Mouse (Mus musculus) stomach, embryonic 16.5 days (tissue): ENCODE measurements around the gene Nek7. TPM values are rescaled to one million over a fixed set of nuclear protein-coding genes. Genes with fewer than 3 reads are reported as not detected.

Source experiments
- ATAC-seq: fragments of 200-750 bp; cut with Nextera tagmentation; 2 replicates; pipeline ENCODE4 v1.8.0; 2017; ENCODE audit warnings: moderate number of reproducible peaks, moderate TSS enrichment; ENCODE audit not compliant: insufficient read depth, low FRiP score
- H3K27ac ChIP-seq: fragments of 300-500 bp; sonication (generic); 2 replicates; pipeline ENCODE4 v1.5.1; 2014; ENCODE audit warnings: low read length
- H3K27me3 ChIP-seq: fragments of 300-500 bp; sonication (generic); 2 replicates; pipeline ENCODE4 v1.6.1; 2014; ENCODE audit warnings: low read length, control low read depth, mixed read lengths; ENCODE audit not compliant: control insufficient read depth, insufficient read depth
- H3K36me3 ChIP-seq: fragments of 300-500 bp; sonication (generic); 2 replicates; pipeline ENCODE4 v1.6.1; 2014; ENCODE audit warnings: low read length; ENCODE audit not compliant: control insufficient read depth, insufficient read depth
- H3K4me1 ChIP-seq: fragments of 300-500 bp; sonication (generic); 2 replicates; pipeline ENCODE4 v1.6.1; 2014; ENCODE audit warnings: low read length, control low read depth, mixed read lengths; ENCODE audit not compliant: control insufficient read depth, insufficient read depth
- H3K4me2 ChIP-seq: fragments of 300-500 bp; sonication (generic); 2 replicates; pipeline ENCODE4 v1.6.1; 2014; ENCODE audit warnings: low read depth, low read length, mixed read lengths
- H3K4me3 ChIP-seq: fragments of 300-500 bp; sonication (generic); replicated peaks from 2 replicates; pipeline ENCODE4 v1.5.1; 2014; ENCODE audit warnings: mild to moderate bottlenecking, low read length
- H3K9ac ChIP-seq: fragments of 300-500 bp; sonication (generic); 2 replicates; pipeline ENCODE4 v1.6.1; 2014; ENCODE audit warnings: low read length
- H3K9me3 ChIP-seq: fragments of 300-500 bp; sonication (generic); replicated peaks from 2 replicates; pipeline ENCODE4 v1.6.1; 2016; ENCODE audit warnings: low read length, control low read depth; ENCODE audit not compliant: control insufficient read depth
- WGBS: fragments of 180-500 bp; shearing (Covaris S2); extraction: QIAGEN DNeasy Blood & Tissue Kit; methylation state at CpG from one replicate; pipeline ENCODE4 v1.1.7; 2014; 5-methylcytosine and 5-hydroxymethylcytosine counted together
- polyA plus RNA-seq: library from polyadenylated mRNA; unstranded; fragments of >200 nt; fragmentation: Nextera tagmentation; extraction: Ambion mirVana; gene quantifications from 2 replicates; pipeline ENCODE4 v1.2.1, GENCODE M21; 2015

The Nek7 gene
- 34.3 and 35.9 TPM in 2 replicates for polyA plus RNA-seq

GRCm38 (mm10) chr1:138619996-138620461 lies at the start of gene Nek7:
Gene Nek7, minus strand, starts transcription at chr1:138620141.
- Histone ChIP-seq H3K36me3 (no peaks in the 10 kb centered on the region), H3K27me3 (no peaks in the 10 kb centered on the region), H3K4me1 (peaks cover 6% of the 10 kb centered on the region), H3K27ac (peak within 1 kb of the TSS; percentile 99), H3K9ac (peak within 1 kb of the TSS; percentile 95), H3K4me3 (peak within 1 kb of the TSS; percentile 91), H3K9me3 (no peaks in the 10 kb centered on the region), H3K4me2 (peak within 1 kb of the TSS; percentile 97)
- WGBS, result 2% methylated on average over 11 of the region's 11 CpGs
- ATAC-seq, result no peak

GRCm38 (mm10) chr1:138662342-138662741 lies 42.4 kb upstream of the Nek7 start:
- Histone ChIP-seq H3K4me1 (no peaks in the 10 kb centered on the region), H3K27me3 (no peaks in the 10 kb centered on the region), H3K9me3 (no peaks in the 10 kb centered on the region), H3K4me2 (no peak overlapping the region), H3K4me3 (no peak overlapping the region), H3K9ac (no peak overlapping the region), H3K27ac (no peak overlapping the region), H3K36me3 (no peaks in the 10 kb centered on the region)
- ATAC-seq, result no peak
- WGBS, result 83% methylated on average over 2 of the region's 2 CpGs

GRCm38 (mm10) chr1:138654212-138654611 lies 34.3 kb upstream of the Nek7 start:
- Histone ChIP-seq H3K4me2 (no peak overlapping the region), H3K9ac (no peak overlapping the region), H3K4me3 (no peak overlapping the region), H3K4me1 (no peaks in the 10 kb centered on the region), H3K27ac (no peak overlapping the region), H3K36me3 (no peaks in the 10 kb centered on the region), H3K9me3 (no peaks in the 10 kb centered on the region), H3K27me3 (no peaks in the 10 kb centered on the region)
- ATAC-seq, result no peak

GRCm38 (mm10) chr1:138644991-138645390 lies 25.1 kb upstream of the Nek7 start:
- Histone ChIP-seq H3K4me1 (no peaks in the 10 kb centered on the region), H3K4me3 (no peak overlapping the region), H3K27ac (no peak overlapping the region), H3K9ac (no peak overlapping the region), H3K27me3 (no peaks in the 10 kb centered on the region), H3K9me3 (no peaks in the 10 kb centered on the region), H3K4me2 (no peak overlapping the region), H3K36me3 (no peaks in the 10 kb centered on the region)
- no peak for ATAC-seq
- WGBS, result 72% methylated on average over 3 of the region's 3 CpGs

GRCm38 (mm10) chr1:138643306-138643830 lies 23.4 kb upstream of the Nek7 start:
- H3K4me2 ChIP-seq, result no peak overlapping the region
- H3K27me3 ChIP-seq, result no peaks in the 10 kb centered on the region
- H3K36me3 ChIP-seq, result no peaks in the 10 kb centered on the region
- no peak overlapping the region for H3K27ac ChIP-seq
- H3K9me3 ChIP-seq, result no peaks in the 10 kb centered on the region
- ATAC-seq, result no peak
- no peak overlapping the region for H3K9ac ChIP-seq
- 83% methylated on average over 3 of the region's 3 CpGs for WGBS
- no peaks in the 10 kb centered on the region for H3K4me1 ChIP-seq
- no peak overlapping the region for H3K4me3 ChIP-seq

- Histone ChIP-seq H3K4me3 (no peak overlapping the region), H3K9ac (no peak overlapping the region), H3K4me2 (no peak overlapping the region), H3K9me3 (no peaks in the 10 kb centered on the region), H3K27me3 (no peaks in the 10 kb centered on the region), H3K27ac (peak overlapping the region; percentile 60; the same call in 1 of the 2 replicates), H3K36me3 (no peaks in the 10 kb centered on the region), H3K4me1 (no peaks in the 10 kb centered on the region)
- ATAC-seq, result peak; percentile 77
- 54% methylated on average over 4 of the region's 4 CpGs for WGBS
These were observed 21.1 kb upstream of the Nek7 start for GRCm38 (mm10) chr1:138640934-138641461.

GRCm38 (mm10) chr1:138637850-138638249 lies 17.9 kb upstream of the Nek7 start:
- Histone ChIP-seq H3K4me3 (no peak overlapping the region), H3K9ac (no peak overlapping the region), H3K9me3 (no peaks in the 10 kb centered on the region), H3K4me2 (no peak overlapping the region), H3K36me3 (no peaks in the 10 kb centered on the region), H3K4me1 (no peaks in the 10 kb centered on the region), H3K27me3 (no peaks in the 10 kb centered on the region), H3K27ac (no peak overlapping the region)
- no peak for ATAC-seq

- no peaks in the 10 kb centered on the region for H3K36me3 ChIP-seq
- no peak for ATAC-seq
- no peaks in the 10 kb centered on the region for H3K9me3 ChIP-seq
- H3K4me2 ChIP-seq, result no peak overlapping the region
- H3K27me3 ChIP-seq, result no peaks in the 10 kb centered on the region
- no peak overlapping the region for H3K4me3 ChIP-seq
- H3K4me1 ChIP-seq, result no peaks in the 10 kb centered on the region
- no peak overlapping the region for H3K27ac ChIP-seq
- WGBS, result 83% methylated on average over 1 of the region's 1 CpGs
- no peak overlapping the region for H3K9ac ChIP-seq
These were observed 14.6 kb upstream of the Nek7 start for GRCm38 (mm10) chr1:138634561-138634960.

- Histone ChIP-seq H3K27ac (no peak overlapping the region), H3K27me3 (no peaks in the 10 kb centered on the region), H3K4me1 (no peaks in the 10 kb centered on the region), H3K36me3 (no peaks in the 10 kb centered on the region), H3K9me3 (no peaks in the 10 kb centered on the region), H3K4me3 (no peak overlapping the region), H3K9ac (no peak overlapping the region), H3K4me2 (no peak overlapping the region)
- ATAC-seq, result no peak
- 77% methylated on average over 4 of the region's 4 CpGs for WGBS
These were observed 9.0 kb upstream of the Nek7 start for GRCm38 (mm10) chr1:138628919-138629318.
